Mouse (Mus musculus) kidney, embryonic 15.5 days (tissue): ENCODE results near the gene Olfr1395. TPM values are rescaled to one million over a fixed set of nuclear protein-coding genes. Genes with fewer than 3 reads are reported as not detected.
"Not testable (repeated sequence)": the region's sequence is repeated elsewhere in the genome, so short reads cannot be mapped to it uniquely, and the experiment has no call there.

ENCODE experiments used
- ATAC-seq: fragments of 200-750 bp; cut with Nextera tagmentation; replicated peaks from 2 replicates; pipeline ENCODE4 v1.8.0; 2017; ENCODE audit warnings: moderate TSS enrichment; ENCODE audit not compliant: low FRiP score
- H3K27ac ChIP-seq: fragments of 300-500 bp; sonication (generic); 2 replicates; pipeline ENCODE4 v1.5.1; 2015; ENCODE audit warnings: mild to moderate bottlenecking, inconsistent platforms
- H3K27me3 ChIP-seq: fragments of 300-500 bp; sonication (generic); 2 replicates; pipeline ENCODE4 v1.6.1; 2015; ENCODE audit warnings: inconsistent platforms
- H3K36me3 ChIP-seq: fragments of 300-500 bp; sonication (generic); 2 replicates; pipeline ENCODE4 v1.6.1; 2015; ENCODE audit warnings: inconsistent platforms
- H3K4me1 ChIP-seq: fragments of 300-500 bp; sonication (generic); 2 replicates; pipeline ENCODE4 v1.6.1; 2015; ENCODE audit warnings: inconsistent platforms
- H3K4me2 ChIP-seq: fragments of 300-500 bp; sonication (generic); 2 replicates; pipeline ENCODE4 v1.6.1; 2015; ENCODE audit warnings: moderate library complexity, mild to moderate bottlenecking, inconsistent platforms
- H3K4me3 ChIP-seq: fragments of 300-500 bp; sonication (generic); replicated peaks from 2 replicates; pipeline ENCODE4 v1.5.1; 2015; ENCODE audit warnings: mild to moderate bottlenecking, inconsistent platforms
- H3K9ac ChIP-seq: fragments of 300-500 bp; sonication (generic); 2 replicates; pipeline ENCODE4 v1.6.1; 2015; ENCODE audit warnings: mild to moderate bottlenecking, inconsistent platforms
- H3K9me3 ChIP-seq: fragments of 300-500 bp; sonication (generic); replicated peaks from 2 replicates; pipeline ENCODE4 v1.6.1; 2016; ENCODE audit warnings: inconsistent platforms
- WGBS: fragments of 180-500 bp; shearing (Covaris S2); methylation state at CpG from one replicate; pipeline ENCODE4 v1.1.7; 2015; ENCODE audit warnings: mixed read lengths; 5-methylcytosine and 5-hydroxymethylcytosine counted together
- polyA plus RNA-seq: library from polyadenylated mRNA; unstranded; fragments of >200 nt; fragmentation: Nextera tagmentation; extraction: Ambion mirVana; gene quantifications from 2 replicates; pipeline ENCODE4 v1.2.1, GENCODE M21; 2015

Gene Olfr1395
- polyA plus RNA-seq, 1 experiment from 2014 or later: not detected

GRCm38 (mm10) chr11:49112624-49113219, 29.4 kb upstream of the Olfr1395 start:
- Histone ChIP-seq H3K4me3 (no peak overlapping the region), H3K9ac (no peak overlapping the region), H3K4me1 (peaks cover 6% of the 10 kb centered on the region; the same call in 1 of the 2 replicates), H3K27me3 (0 out of 2 replicates have a peak, but pooled peaks cover 5% of the 10 kb centered on the region), H3K27ac (no peak overlapping the region), H3K4me2 (no peak overlapping the region), H3K36me3 (no peaks in the 10 kb centered on the region), H3K9me3 (no peaks in the 10 kb centered on the region)
- 85% methylated on average over 6 of the region's 6 CpGs for WGBS
- no peak for ATAC-seq

DNA sequence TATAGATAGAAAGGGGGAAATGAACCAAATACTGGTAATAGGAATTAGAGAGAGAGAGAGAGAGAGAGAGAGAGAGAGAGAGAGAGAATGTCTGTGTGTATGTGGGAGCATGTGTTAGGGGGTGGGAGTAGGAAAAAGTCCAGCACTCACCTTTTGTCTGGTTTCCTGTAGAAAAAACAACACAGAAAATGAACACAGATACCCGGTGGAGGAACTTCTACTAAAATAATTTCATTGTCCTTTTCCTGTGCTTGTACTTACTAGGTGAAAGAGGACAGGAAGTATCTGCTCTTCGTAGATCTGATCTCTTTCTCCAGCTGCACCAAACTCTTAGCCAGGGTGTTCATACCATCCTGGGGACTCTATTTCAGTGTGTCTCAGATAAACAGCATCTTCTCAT, 27.9 kb upstream of the Olfr1395 start:
- 54% methylated on average over 2 of the region's 2 CpGs for WGBS

GRCm38 (mm10) chr11:49114774-49115173, 27.3 kb upstream of the Olfr1395 start, which contains the start of gene Olfr1396:
TSS of gene Olfr1396 (minus strand) at chr11:49114874.
- no peaks in the 10 kb centered on the region for H3K36me3 ChIP-seq
- H3K9ac ChIP-seq: no peak within 1 kb of the TSS
- no peak within 1 kb of the TSS for H3K4me2 ChIP-seq
- H3K27me3 ChIP-seq: 0 out of 2 replicates have a peak, but pooled peaks cover 5% of the 10 kb centered on the region
- 0 out of 2 replicates have a peak, but pooled peaks cover 3% of the 10 kb centered on the region for H3K4me1 ChIP-seq
- no peaks in the 10 kb centered on the region for H3K9me3 ChIP-seq
- no peak for ATAC-seq
- H3K4me3 ChIP-seq: no peak within 1 kb of the TSS
- H3K27ac ChIP-seq: no peak within 1 kb of the TSS

More for the DNA sequence above, 27.9 kb upstream of the Olfr1395 start:
- Histone ChIP-seq H3K4me3 (no peak overlapping the region), H3K4me1 (0 out of 2 replicates have a peak, but pooled peaks cover 3% of the 10 kb centered on the region), H3K36me3 (no peaks in the 10 kb centered on the region), H3K9ac (no peak overlapping the region), H3K27me3 (0 out of 2 replicates have a peak, but pooled peaks cover 5% of the 10 kb centered on the region), H3K4me2 (no peak overlapping the region), H3K27ac (no peak overlapping the region), H3K9me3 (no peaks in the 10 kb centered on the region)
- ATAC-seq: no peak

- Histone ChIP-seq H3K4me1 (no peaks in the 10 kb centered on the region), H3K27ac (no peak overlapping the region), H3K27me3 (no peaks in the 10 kb centered on the region), H3K36me3 (no peaks in the 10 kb centered on the region), H3K4me3 (no peak overlapping the region), H3K9me3 (no peaks in the 10 kb centered on the region), H3K9ac (no peak overlapping the region), H3K4me2 (no peak overlapping the region)
- no peak for ATAC-seq
- WGBS: 81% methylated on average over 3 of the region's 3 CpGs
Measured at GRCm38 (mm10) chr11:49119635-49120034, 22.4 kb upstream of the Olfr1395 start.

GRCm38 (mm10) chr11:49124169-49124568, 17.9 kb upstream of the Olfr1395 start:
- WGBS: 84% methylated on average over 2 of the region's 2 CpGs
- H3K4me1 ChIP-seq: no peaks in the 10 kb centered on the region
- no peak overlapping the region for H3K27ac ChIP-seq
- H3K4me3 ChIP-seq: no peak overlapping the region
- no peaks in the 10 kb centered on the region for H3K36me3 ChIP-seq
- no peaks in the 10 kb centered on the region for H3K27me3 ChIP-seq
- H3K4me2 ChIP-seq: no peak overlapping the region
- no peak for ATAC-seq
- no peaks in the 10 kb centered on the region for H3K9me3 ChIP-seq
- no peak overlapping the region for H3K9ac ChIP-seq

DNA sequence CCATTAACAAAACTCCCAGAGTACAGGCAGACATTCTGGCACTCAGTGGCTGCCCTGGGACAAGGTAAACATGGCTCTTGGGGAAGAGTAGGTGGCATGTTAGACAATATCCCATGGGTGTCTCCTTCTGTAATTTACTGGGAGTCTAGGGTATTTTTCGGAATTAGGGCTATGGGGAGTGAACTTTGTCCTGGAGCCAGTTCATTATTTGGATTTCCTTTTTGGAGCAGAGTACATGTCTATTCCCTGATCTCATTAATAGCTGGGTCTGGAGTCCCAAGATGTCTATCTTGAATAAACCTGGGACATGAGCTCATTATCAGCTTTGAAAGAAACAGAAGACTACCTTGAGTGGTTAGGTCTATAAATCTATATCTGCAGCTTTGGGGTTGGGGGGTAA, 12.0 kb downstream of the Olfr1395 start, which contains the start of gene Olfr1394:
TSS of gene Olfr1394 (plus strand) at position 301 of the 400 bp plus-strand sequence.
- no peak for ATAC-seq
- no peak within 1 kb of the TSS for H3K9ac ChIP-seq
- no peak within 1 kb of the TSS for H3K4me3 ChIP-seq
- H3K36me3 ChIP-seq: no peaks in the 10 kb centered on the region
- H3K9me3 ChIP-seq: no peaks in the 10 kb centered on the region
- H3K27ac ChIP-seq: no peak within 1 kb of the TSS
- no peaks in the 10 kb centered on the region for H3K4me1 ChIP-seq
- no peaks in the 10 kb centered on the region for H3K27me3 ChIP-seq
- WGBS: 74% methylated on average over 1 of the region's 1 CpGs
- H3K4me2 ChIP-seq: no peak within 1 kb of the TSS

GRCm38 (mm10) chr11:49156821-49157814, 15.0 kb downstream of the Olfr1395 start:
- no peaks in the 10 kb centered on the region for H3K36me3 ChIP-seq
- no peaks in the 10 kb centered on the region for H3K9me3 ChIP-seq
- ATAC-seq: no peak
- no peaks in the 10 kb centered on the region for H3K27me3 ChIP-seq
- no peak overlapping the region for H3K9ac ChIP-seq
- H3K27ac ChIP-seq: no peak overlapping the region
- H3K4me1 ChIP-seq: no peaks in the 10 kb centered on the region
- no peak overlapping the region for H3K4me2 ChIP-seq
- H3K4me3 ChIP-seq: no peak overlapping the region
- 88% methylated on average over 2 of the region's 2 CpGs for WGBS

- Histone ChIP-seq H3K27me3 (peaks cover 32% of the 10 kb centered on the region), H3K4me1 (peaks cover 8% of the 10 kb centered on the region), H3K27ac (no peak overlapping the region), H3K4me3 (peak overlapping the region; percentile 35), H3K36me3 (no peaks in the 10 kb centered on the region), H3K9me3 (peaks cover 9% of the 10 kb centered on the region; the same call in 1 of the 2 replicates), H3K9ac (peak overlapping the region; percentile 9; the same call in 1 of the 2 replicates), H3K4me2 (peak overlapping the region; percentile 69)
- ATAC-seq: peak; percentile 87
- WGBS: 4% methylated on average over 50 of the region's 50 CpGs
Measured at GRCm38 (mm10) chr11:49168839-49169611, 27.0 kb downstream of the Olfr1395 start.

- peaks cover 8% of the 10 kb centered on the region for H3K4me1 ChIP-seq
- no peak overlapping the region for H3K4me3 ChIP-seq
- peaks cover 9% of the 10 kb centered on the region; the same call in 1 of the 2 replicates for H3K9me3 ChIP-seq
- WGBS: 96% methylated on average over 4 of the region's 4 CpGs
- no peaks in the 10 kb centered on the region for H3K36me3 ChIP-seq
- H3K9ac ChIP-seq: no peak overlapping the region
- ATAC-seq: no peak
- peaks cover 32% of the 10 kb centered on the region for H3K27me3 ChIP-seq
- no peak overlapping the region for H3K27ac ChIP-seq
- no peak overlapping the region for H3K4me2 ChIP-seq
Measured at GRCm38 (mm10) chr11:49170576-49170975, 28.5 kb downstream of the Olfr1395 start.

DNA sequence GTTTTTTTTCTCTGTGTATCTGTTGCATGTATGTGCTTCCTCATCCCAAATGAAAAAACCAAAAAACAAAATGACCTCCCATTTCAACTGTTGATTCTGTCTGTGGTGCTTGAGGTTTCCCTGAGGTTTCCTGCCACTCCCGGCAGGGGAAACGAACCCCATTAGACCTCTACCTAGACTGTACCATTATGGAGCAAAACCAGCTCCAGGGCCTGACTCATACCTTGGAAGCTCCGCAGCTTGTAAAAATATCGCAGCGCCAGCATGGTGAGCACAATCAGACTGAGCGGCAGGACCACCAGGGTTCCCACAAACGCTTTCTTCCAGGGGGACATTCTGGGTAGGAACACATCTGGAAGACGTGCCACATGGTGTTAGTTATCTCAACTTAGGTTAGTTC, 33.3 kb downstream of the Olfr1395 start:
- 90% methylated on average over 8 of the region's 8 CpGs for whole genome bisulfite sequencing
- Histone ChIP-seq H3K27ac (no peak overlapping the region), H3K4me3 (no peak overlapping the region), H3K27me3 (peaks cover 8% of the 10 kb centered on the region; the same call in 1 of the 2 replicates), H3K9me3 (no peaks in the 10 kb centered on the region), H3K4me2 (no peak overlapping the region), H3K4me1 (no peaks in the 10 kb centered on the region), H3K36me3 (no peaks in the 10 kb centered on the region), H3K9ac (no peak overlapping the region)
- ATAC-seq: no peak

DNA sequence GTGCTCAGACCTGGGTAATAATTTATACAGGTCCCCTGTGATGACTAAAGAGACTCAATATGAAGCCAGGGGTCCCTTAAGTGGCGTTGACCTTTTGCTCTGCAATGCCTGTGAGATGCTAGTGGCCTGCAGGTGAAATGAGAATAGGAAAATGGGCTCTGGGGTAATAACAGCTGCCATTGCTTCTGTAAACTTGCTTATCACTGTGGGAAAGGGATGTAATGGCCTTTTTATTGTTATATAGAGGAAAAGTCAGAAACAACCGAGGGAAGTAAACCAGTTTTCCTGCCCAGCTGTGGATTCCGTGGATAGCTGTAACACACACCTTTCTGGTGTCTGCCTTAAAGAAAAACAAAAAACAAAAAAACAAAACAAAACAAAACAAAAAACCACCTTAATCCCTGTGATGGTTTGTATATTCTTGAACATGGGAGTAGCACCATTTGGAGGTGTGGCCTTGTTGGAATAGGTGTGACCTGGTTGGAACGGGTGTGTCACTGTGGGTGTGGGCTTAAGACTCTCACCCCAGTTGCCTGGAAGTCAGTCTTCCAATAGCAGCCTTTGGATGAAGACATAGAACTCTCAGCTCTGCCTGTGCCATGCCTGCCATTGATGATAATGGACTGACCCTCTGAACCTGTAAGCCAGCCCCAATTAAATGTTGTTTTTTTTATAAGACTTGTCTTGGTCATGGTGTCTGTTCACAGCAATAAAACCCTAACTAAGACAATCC, 34.1 kb downstream of the Olfr1395 start:
- H3K9me3 ChIP-seq, H3K36me3 ChIP-seq, H3K4me3 ChIP-seq, H3K27ac ChIP-seq, H3K4me1 ChIP-seq, ATAC-seq, H3K9ac ChIP-seq, H3K4me2 ChIP-seq, H3K27me3 ChIP-seq: not testable (repeated sequence)
- WGBS: 73% methylated on average over 4 of the region's 4 CpGs
